Mouse (Mus musculus) forebrain, embryonic 12.5 days (tissue): ENCODE results near the gene Jade3. TPM values are rescaled to one million over a fixed set of nuclear protein-coding genes. Genes with fewer than 3 reads are reported as not detected.

Experiments used
- ATAC-seq: fragments of 200-750 bp; cut with Nextera tagmentation; 2 replicates; pipeline ENCODE4 v1.8.0; 2017; ENCODE audit warnings: moderate TSS enrichment; ENCODE audit not compliant: low FRiP score
- H3K27ac ChIP-seq: fragments of 300-500 bp; sonication (generic); 2 replicates; pipeline ENCODE4 v1.5.1; 2016; ENCODE audit warnings: mild to moderate bottlenecking
- H3K27me3 ChIP-seq: fragments of 300-500 bp; sonication (generic); 2 replicates; pipeline ENCODE4 v1.6.1; 2016; ENCODE audit warnings: mild to moderate bottlenecking
- H3K36me3 ChIP-seq: fragments of 300-500 bp; sonication (generic); replicated peaks from 2 replicates; pipeline ENCODE4 v1.6.1; 2016; ENCODE audit warnings: mild to moderate bottlenecking
- H3K4me1 ChIP-seq: fragments of 300-500 bp; sonication (generic); 2 replicates; pipeline ENCODE4 v1.6.1; 2016
- H3K4me2 ChIP-seq: fragments of 300-500 bp; sonication (generic); 2 replicates; pipeline ENCODE4 v1.6.1; 2016; ENCODE audit warnings: mild to moderate bottlenecking, moderate library complexity
- H3K4me3 ChIP-seq: fragments of 300-500 bp; sonication (generic); replicated peaks from 2 replicates; pipeline ENCODE4 v1.5.1; 2016; ENCODE audit warnings: mild to moderate bottlenecking
- H3K9ac ChIP-seq: fragments of 300-500 bp; sonication (generic); 2 replicates; pipeline ENCODE4 v1.6.1; 2016; ENCODE audit warnings: mild to moderate bottlenecking
- H3K9me3 ChIP-seq: fragments of 300-500 bp; sonication (generic); 2 replicates; pipeline ENCODE4 v1.6.1; 2016
- WGBS: fragments of 180-500 bp; shearing (Covaris S2); methylation state at CpG from one replicate; pipeline ENCODE4 v1.1.7; 2016; 5-methylcytosine and 5-hydroxymethylcytosine counted together
- polyA plus RNA-seq: library from polyadenylated mRNA; unstranded; fragments of >200 nt; fragmentation: Nextera tagmentation; extraction: Ambion mirVana; gene quantifications from 2 replicates; pipeline ENCODE4 v1.2.1, GENCODE M21; 2016

The Jade3 gene
- polyA plus RNA-seq, 1 experiment from 2014 or later = 11.0 TPM

GRCm38 (mm10) chrX:20549532-20549931 is 124.0 kb downstream of the Jade3 start, which contains the start of gene Rgn:
TSS of gene Rgn (plus strand) at chrX:20549787.
- Histone ChIP-seq H3K4me1 (peaks cover 4% of the 10 kb centered on the region; the same call in 1 of the 2 replicates), H3K36me3 (no peaks in the 10 kb centered on the region), H3K27ac (no peak within 1 kb of the TSS), H3K4me3 (no peak within 1 kb of the TSS), H3K9me3 (no peaks in the 10 kb centered on the region), H3K4me2 (peak within 1 kb of the TSS; percentile 53), H3K9ac (no peak within 1 kb of the TSS), H3K27me3 (no peaks in the 10 kb centered on the region)
- ATAC-seq = no peak
- WGBS = 61% methylated on average over 3 of the region's 3 CpGs

- no peaks in the 10 kb centered on the region for H3K9me3 ChIP-seq
- no peak overlapping the region for H3K4me2 ChIP-seq
- H3K27me3 ChIP-seq = no peaks in the 10 kb centered on the region
- no peak for ATAC-seq
- H3K4me1 ChIP-seq = peaks cover 4% of the 10 kb centered on the region; the same call in 1 of the 2 replicates
- no peaks in the 10 kb centered on the region for H3K36me3 ChIP-seq
- H3K4me3 ChIP-seq = no peak overlapping the region
- no peak overlapping the region for H3K27ac ChIP-seq
- 87% methylated on average over 2 of the region's 2 CpGs for WGBS
- no peak overlapping the region for H3K9ac ChIP-seq
These were observed 126.7 kb downstream of the Jade3 start for GRCm38 (mm10) chrX:20552199-20552598.

GRCm38 (mm10) chrX:20561846-20562245 is 136.4 kb downstream of the Jade3 start:
- H3K4me3 ChIP-seq = no peak overlapping the region
- WGBS = 32% methylated on average over 1 of the region's 1 CpGs
- H3K4me2 ChIP-seq = no peak overlapping the region
- H3K4me1 ChIP-seq = no peaks in the 10 kb centered on the region
- H3K9ac ChIP-seq = no peak overlapping the region
- H3K36me3 ChIP-seq = no peaks in the 10 kb centered on the region
- ATAC-seq = no peak
- H3K9me3 ChIP-seq = no peaks in the 10 kb centered on the region
- H3K27ac ChIP-seq = no peak overlapping the region
- H3K27me3 ChIP-seq = no peaks in the 10 kb centered on the region

DNA sequence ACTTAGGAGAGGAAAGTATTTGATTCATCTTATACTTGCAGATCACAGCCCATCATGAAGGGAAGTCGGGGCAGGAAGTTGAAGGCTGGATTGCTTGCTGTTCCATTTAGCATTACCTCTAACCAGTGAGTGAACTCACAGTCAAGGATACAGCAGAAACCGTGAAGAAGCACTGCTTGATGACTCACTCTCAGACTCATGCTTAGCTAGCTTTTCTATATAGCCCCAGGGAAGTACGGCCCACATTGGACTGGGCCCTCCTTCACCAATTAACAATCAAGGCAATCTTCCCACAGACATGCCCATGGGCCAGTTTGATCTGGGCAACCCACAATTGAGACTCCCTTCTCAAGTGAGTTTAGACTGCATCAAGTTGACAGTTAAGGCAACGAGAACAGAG is 138.5 kb downstream of the Jade3 start:
- no peak for ATAC-seq
- no peaks in the 10 kb centered on the region for H3K4me1 ChIP-seq
- WGBS = 76% methylated on average over 4 of the region's 4 CpGs

More for the DNA sequence above, 138.5 kb downstream of the Jade3 start:
- H3K27me3 ChIP-seq = no peaks in the 10 kb centered on the region
- H3K4me2 ChIP-seq = no peak overlapping the region
- no peak overlapping the region for H3K27ac ChIP-seq
- no peak overlapping the region for H3K4me3 ChIP-seq
- no peaks in the 10 kb centered on the region for H3K9me3 ChIP-seq
- H3K36me3 ChIP-seq = no peaks in the 10 kb centered on the region
- H3K9ac ChIP-seq = no peak overlapping the region

Other genes starting within 250 kb of the Jade3 start
- 2.0 and 2.1 TPM in 2 replicates for gene Slc9a7, start 133.9 kb upstream of the Jade3 start, polyA plus RNA-seq
- 22.7 and 22.9 TPM in 2 replicates for gene Rp2, start 61.2 kb upstream of the Jade3 start, polyA plus RNA-seq
- gene Rgn, start 124.1 kb downstream of the Jade3 start, polyA plus RNA-seq = 0.19 and 0.53 TPM in 2 replicates
- gene Rbm10, start 191.8 kb downstream of the Jade3 start, polyA plus RNA-seq = 84.9 and 89.2 TPM in 2 replicates
- 195 and 203 TPM in 2 replicates for gene Ndufb11, start 191.9 kb downstream of the Jade3 start, polyA plus RNA-seq
- 336 and 380 TPM in 2 replicates for gene Uba1, start 232.6 kb downstream of the Jade3 start, polyA plus RNA-seq